10 mouse cellular contexts compared by ENCODE assay signal in the genomic region with DNA sequence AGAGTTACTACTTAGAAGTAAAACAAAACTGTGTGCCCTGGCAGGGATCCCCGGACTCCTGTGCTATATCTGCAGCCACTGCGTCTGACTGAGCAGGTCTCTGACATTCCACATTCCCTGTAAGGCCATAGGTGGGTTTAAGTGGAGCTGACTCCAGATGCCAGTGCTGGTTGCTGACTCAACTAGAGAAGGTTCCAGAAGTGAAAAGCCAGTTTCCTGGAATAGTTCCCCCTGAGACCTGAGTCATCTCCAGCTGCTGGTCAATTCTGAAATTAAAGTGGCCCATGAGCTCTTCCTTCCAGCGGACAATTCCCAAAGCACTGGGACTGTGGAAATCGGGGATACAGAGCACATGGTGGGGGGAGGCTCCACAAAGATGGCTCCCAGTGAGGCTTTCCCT. TPM values are rescaled to one million over a fixed set of nuclear protein-coding genes. Genes with fewer than 3 reads are reported as not detected.
A peak's percentile ranks its signal among the peaks of the same experiment; 100 is the strongest.
DNase-seq lines count a peak whose midpoint lies in the region; ATAC-seq and TF ChIP-seq lines count a peak whose summit lies in the region.
"Had no signal": no experiment of that assay in that cellular context is flagged by ENCODE, and none has a peak within 500 bp of the region (broad histone marks: within the 10 kb centered on the region; RNA-seq: fewer than 3 reads in every experiment).

No protein-coding gene starts in this region.

- H3K27me3 ChIP-seq in kidney, embryonic 15.5 days: no peaks in the 10 kb centered on the region
- no peaks in the 10 kb centered on the region for H3K27me3 ChIP-seq in heart, postnatal 0 days (ENCODE audit: control insufficient read depth, insufficient read depth, low read length)
- no peaks in the 10 kb centered on the region for H3K27me3 ChIP-seq in myocyte (ENCODE audit: control insufficient read depth, insufficient read depth, insufficient read length)

- no peak overlapping the region for H3K9ac ChIP-seq in kidney, embryonic 15.5 days
- H3K9ac ChIP-seq in heart, postnatal 0 days (replicated peaks; ENCODE audit: low read depth, low read length): no peak overlapping the region

- no peaks in the 10 kb centered on the region for H3K36me3 ChIP-seq in kidney, embryonic 15.5 days
- H3K36me3 ChIP-seq in heart, postnatal 0 days (replicated peaks; ENCODE audit: control insufficient read depth, insufficient read depth, low read length): no peaks in the 10 kb centered on the region
- no peaks in the 10 kb centered on the region for H3K36me3 ChIP-seq in myocyte (ENCODE audit: control insufficient read depth, insufficient read depth)
- H3K36me3 ChIP-seq: forebrain, embryonic 10.5 days had no signal

- peaks cover 77% of the 10 kb centered on the region for H3K79me2 ChIP-seq in myocyte (ENCODE audit: control insufficient read depth, insufficient read depth)

- H3K4me3 ChIP-seq in kidney, embryonic 15.5 days (replicated peaks): no peak overlapping the region
- no peak overlapping the region for H3K4me3 ChIP-seq in embryonic fibroblast, embryonic 13.5 days (ENCODE audit: insufficient read depth, low read length)
- H3K4me3 ChIP-seq in heart, postnatal 0 days (ENCODE audit: low read depth, low read length): no peak overlapping the region
- peak overlapping the region; percentile 5 for H3K4me3 ChIP-seq in myocyte
- H3K4me3 ChIP-seq: forebrain, embryonic 10.5 days had no signal

- no peak; the same call in 1 of the 2 replicates for TF ChIP-seq POLR2A in embryonic fibroblast, embryonic 13.5 days (IDR thresholded peaks at IDR 0.05; ENCODE audit: low read depth, low read length)
- TF ChIP-seq POLR2A in myocyte (IDR thresholded peaks at IDR 0.05; ENCODE audit: insufficient read length, low read depth): no peak

- no peak overlapping the region for H3K4me2 ChIP-seq in kidney, embryonic 15.5 days
- H3K4me2 ChIP-seq in heart, postnatal 0 days (ENCODE audit: low read depth, low read length): peak overlapping the region; percentile 38
- H3K4me2 ChIP-seq in myocyte (ENCODE audit: low read depth): peak overlapping the region; percentile 91

- H3ac ChIP-seq in myocyte (ENCODE audit: control insufficient read depth, insufficient read length): no peak overlapping the region

- no peak for TF ChIP-seq CTCF in embryonic fibroblast, embryonic 13.5 days (IDR thresholded peaks at IDR 0.05; ENCODE audit: borderline replicate concordance, insufficient read depth, low read length)
- TF ChIP-seq CTCF in heart, postnatal 0 days (IDR thresholded peaks at IDR 0.05; ENCODE audit: low read depth): no peak

- no peak overlapping the region for H3K27ac ChIP-seq in kidney, embryonic 15.5 days
- H3K27ac ChIP-seq in embryonic fibroblast, embryonic 13.5 days (ENCODE audit: insufficient read depth, low read length): peak overlapping the region; percentile 98
- peak overlapping the region; percentile 63 for H3K27ac ChIP-seq in heart, postnatal 0 days (ENCODE audit: low read depth)
- H3K27ac ChIP-seq: forebrain, embryonic 10.5 days had no signal

- peak; percentile 1 for DNase-seq in kidney, postnatal 14 days
- peak; percentile 33 for DNase-seq in heart, postnatal 0 days (ENCODE audit: low spot score)
- DNase-seq in cerebellum, adult 9-10 months: no peak
- DNase-seq in layer of hippocampus, postnatal 36 days: no peak
- DNase-seq: thymus, postnatal 4 days had no signal

- 68% methylated on average over 4 of the region's 4 CpGs for WGBS in kidney, embryonic 15.5 days
- WGBS in heart, postnatal 0 days: 44% methylated on average over 4 of the region's 4 CpGs

- TF ChIP-seq EP300 in heart, postnatal 0 days (IDR thresholded peaks at IDR 0.05; ENCODE audit: low read depth): no peak

- no peak for ATAC-seq in kidney, embryonic 15.5 days (replicated peaks; ENCODE audit: low FRiP score)
- peak; percentile 52; the same call in 1 of the 2 replicates for ATAC-seq in heart, postnatal 0 days (ENCODE audit: insufficient read depth, low read depth)
- ATAC-seq in megakaryocyte, adult 5-6 weeks (ENCODE audit: poor library complexity, severe bottlenecking): no peak

- peaks cover 7% of the 10 kb centered on the region for H3K4me1 ChIP-seq in kidney, embryonic 15.5 days
- peaks cover 23% of the 10 kb centered on the region for H3K4me1 ChIP-seq in embryonic fibroblast, embryonic 13.5 days (ENCODE audit: control insufficient read depth, insufficient read depth, low read length)
- peaks cover 11% of the 10 kb centered on the region; the same call in 1 of the 2 replicates for H3K4me1 ChIP-seq in heart, postnatal 0 days (ENCODE audit: control insufficient read depth, insufficient read depth)

- H3K9me3 ChIP-seq in kidney, embryonic 15.5 days (replicated peaks): no peaks in the 10 kb centered on the region
- H3K9me3 ChIP-seq in heart, postnatal 0 days (replicated peaks; ENCODE audit: control insufficient read depth, low read length): no peaks in the 10 kb centered on the region
- H3K9me3 ChIP-seq: forebrain, embryonic 10.5 days had no signal

TF ChIP-seq in myocyte, 11 proteins besides CTCF, POLR2A, EP300 and RAD21:
- TF ChIP-seq MYOD1 (IDR thresholded peaks at IDR 0.05; ENCODE audit: control insufficient read depth in 1 of 3, insufficient read length in 2 of 3, low read depth in 2 of 3) (peak in 1 of 3 experiments; percentile 14), E2F4 (IDR thresholded peaks at IDR 0.05; ENCODE audit: insufficient read depth) (no peak)

RNA-seq across cellular contexts. Expression of a gene that starts 5.1 kb away (rescaled TPM):
- 27.1 and 39.0 TPM in 2 replicates for polyA plus RNA-seq in kidney, embryonic 15.5 days (2015; fragmentation: Nextera tagmentation; extraction: Ambion mirVana)
- 591 and 749 TPM in 2 replicates for polyA plus RNA-seq in embryonic fibroblast, embryonic 13.5 days (2011; ENCODE audit: insufficient read length, low read depth, missing spikeins)
- total RNA-seq in heart, postnatal 0 days (2014; rRNA removed; ENCODE audit: low replicate concordance): 81.7 and 110 TPM in 2 replicates
- polyA plus RNA-seq in heart, postnatal 0 days (2015; fragmentation: Nextera tagmentation; extraction: Ambion mirVana): 14.2 and 15.1 TPM in 2 replicates
- polyA plus RNA-seq in myocyte (2012; fragmentation: generic; extraction: Trizol): 186 TPM
- total RNA-seq in megakaryocyte, adult 5-6 weeks (2015): 0.02 TPM in 1 of 2 replicates, not detected in the other
- total RNA-seq in megakaryocyte, adult 5-6 weeks (2017): not detected in 2 replicates
- 1 to 10 TPM; 3.7 to 4.3 TPM for total RNA-seq in layer of hippocampus, postnatal 36 days (2021)

Comparison
In these comparisons a context has a peak if more than half of its experiments do, and no peak if none do; other contexts are left out.
1. DNase-seq: peak in kidney, postnatal 14 days (single experiment) and heart, postnatal 0 days (single experiment); none in cerebellum, adult 9-10 months (single experiment) and layer of hippocampus, postnatal 36 days (0 of 2).